Mouse (Mus musculus) spleen, adult 2 months (tissue): Measurements from ENCODE around the gene Elmo1. TPM values are rescaled to one million over a fixed set of nuclear protein-coding genes. Genes with fewer than 3 reads are reported as not detected.

Experiments used
- DNase-seq, 2 experiments: peaks; one replicate each; pipeline versions ENCODE4 v3.0.0 to v3.0.0-alpha.2; 2012 to 2021; ENCODE audit warnings: low spot score in 2 of 2, low read depth in 1 of 2
- H3K27ac ChIP-seq: fragments of 200-500 bp; 2 replicates; pipeline ENCODE4 v1.5.1; 2012; ENCODE audit warnings: low read length, inconsistent platforms; ENCODE audit not compliant: insufficient read depth
- H3K27me3 ChIP-seq: fragments of 200-500 bp; 2 replicates; pipeline ENCODE4 v1.6.1; 2012; ENCODE audit warnings: mild to moderate bottlenecking, moderate library complexity, low read length, inconsistent platforms; ENCODE audit not compliant: control insufficient read depth, insufficient read depth
- H3K36me3 ChIP-seq: fragments of 200-500 bp; 2 replicates; pipeline ENCODE4 v1.6.1; 2012; ENCODE audit warnings: mild to moderate bottlenecking, low read length, inconsistent platforms; ENCODE audit not compliant: control insufficient read depth, insufficient read depth
- H3K4me1 ChIP-seq: fragments of 200-500 bp; 2 replicates; pipeline ENCODE4 v1.6.1; 2011; ENCODE audit warnings: inconsistent platforms; ENCODE audit not compliant: control insufficient read depth, insufficient read depth, insufficient read length
- H3K4me3 ChIP-seq: fragments of 200-500 bp; 2 replicates; pipeline ENCODE4 v1.5.1; 2011; ENCODE audit warnings: mild to moderate bottlenecking, inconsistent platforms; ENCODE audit not compliant: insufficient read depth, insufficient read length; ENCODE audit errors: extremely low read depth
- CTCF ChIP-seq: fragments of 200-500 bp; IDR thresholded peaks from 2 replicates; pipeline ENCODE4 v1.5.1; 2011; ENCODE audit warnings: mild to moderate bottlenecking, inconsistent platforms; ENCODE audit not compliant: insufficient read depth, insufficient read length, insufficient replicate concordance; ENCODE audit errors: extremely low read depth
- POLR2A ChIP-seq: fragments of 200-500 bp; IDR thresholded peaks from 2 replicates; pipeline ENCODE4 v1.6.1; 2011; ENCODE audit warnings: low read depth, low read length, inconsistent platforms
- WGBS: fragments of 180-500 bp; shearing (Covaris S2); methylation state at CpG from one replicate; pipeline ENCODE4 v1.1.7; 2018; 5-methylcytosine and 5-hydroxymethylcytosine counted together
- polyA plus RNA-seq: library from polyadenylated mRNA; depleted of rRNA; stranded (reverse); fragments of >200 nt; gene quantifications from 2 replicates; pipeline ENCODE4 v1.2.3, GENCODE M21; 2012

Gene Elmo1
- polyA plus RNA-seq, 1 experiment = 33.3 TPM

DNA sequence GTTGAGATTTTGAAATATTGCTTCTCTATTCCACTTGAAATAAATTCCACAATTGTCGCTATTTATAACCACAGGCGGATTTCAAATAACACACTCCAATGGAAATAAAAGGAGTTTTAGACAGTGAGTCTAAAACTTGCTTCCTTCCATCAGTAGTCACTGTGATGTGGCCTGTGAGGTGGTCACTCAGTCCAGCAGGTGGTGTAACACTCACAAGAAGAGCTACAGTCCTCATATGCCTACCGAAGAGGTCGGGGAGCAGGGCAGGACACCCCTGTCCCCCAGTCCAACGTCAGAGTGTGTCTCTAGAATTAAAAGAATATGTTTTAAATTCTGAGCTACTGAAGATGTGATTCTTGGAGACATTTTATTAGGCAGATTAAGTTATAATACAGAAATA, 229.8 kb downstream of the Elmo1 start:
- no peak for DNase-seq
- TF ChIP-seq CTCF = no peak
- no peak for TF ChIP-seq POLR2A
- Histone ChIP-seq H3K27ac (no peak overlapping the region), H3K4me3 (no peak overlapping the region), H3K36me3 (peaks cover 7% of the 10 kb centered on the region), H3K27me3 (no peaks in the 10 kb centered on the region), H3K4me1 (no peaks in the 10 kb centered on the region)
- WGBS = 92% methylated on average over 5 of the region's 5 CpGs

DNA sequence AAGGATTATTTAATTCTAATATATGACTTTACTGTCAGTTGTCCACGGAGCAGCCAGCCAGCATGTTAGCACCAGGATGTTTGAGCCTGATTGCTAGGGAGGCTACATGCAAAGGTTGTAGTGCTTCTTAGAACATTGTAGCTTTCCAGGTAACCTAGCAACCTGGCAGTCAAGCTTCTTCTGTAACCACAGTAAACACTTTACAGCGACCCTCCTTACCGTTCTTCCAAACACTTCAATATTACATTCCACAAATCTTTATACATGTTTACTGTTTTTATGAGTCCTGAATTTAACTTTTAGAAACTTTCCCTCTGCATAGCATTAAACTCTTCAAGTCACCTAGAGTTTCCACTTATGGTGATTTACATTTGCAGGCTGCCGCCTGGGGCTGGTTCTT, 233.1 kb downstream of the Elmo1 start:
- whole genome bisulfite sequencing = 93% methylated on average over 4 of the region's 4 CpGs
- Histone ChIP-seq H3K36me3 (peaks cover 7% of the 10 kb centered on the region), H3K27me3 (no peaks in the 10 kb centered on the region), H3K4me3 (no peak overlapping the region), H3K27ac (no peak overlapping the region), H3K4me1 (no peaks in the 10 kb centered on the region)
- TF ChIP-seq POLR2A (no peak), CTCF (no peak)
- DNase-seq = no peak

GRCm38 (mm10) chr13:20327064-20327463, 236.7 kb downstream of the Elmo1 start:
- TF ChIP-seq POLR2A (no peak), CTCF (no peak)
- no peak overlapping the region for H3K4me3 ChIP-seq

DNA sequence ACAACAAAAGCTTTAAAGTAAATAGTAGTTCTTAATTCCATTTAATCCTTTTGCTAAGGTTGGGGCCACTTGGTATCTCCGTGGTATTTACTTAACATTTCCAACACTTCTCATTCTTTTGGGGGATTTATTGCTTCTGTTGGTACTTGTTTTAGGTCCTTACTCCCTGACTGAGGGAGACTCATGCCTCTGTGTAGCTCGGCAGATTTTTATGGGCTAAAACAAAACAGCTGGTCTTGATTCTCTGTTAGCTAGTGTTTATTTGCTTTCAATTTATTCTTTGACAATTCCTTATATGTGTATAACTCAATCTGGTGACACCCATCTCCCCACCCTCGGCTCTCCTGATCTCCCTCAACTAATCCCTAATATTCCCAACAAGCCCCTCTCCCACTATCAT, 237.6 kb downstream of the Elmo1 start:
- 89% methylated on average over 3 of the region's 3 CpGs for WGBS
- no peak for DNase-seq
- H3K36me3 ChIP-seq = no peaks in the 10 kb centered on the region; the same call in 1 of the 2 replicates
- no peak overlapping the region for H3K4me3 ChIP-seq
- no peaks in the 10 kb centered on the region for H3K27me3 ChIP-seq
- TF ChIP-seq POLR2A = no peak
- TF ChIP-seq CTCF = no peak
- no peak overlapping the region for H3K27ac ChIP-seq
- no peaks in the 10 kb centered on the region for H3K4me1 ChIP-seq

More at GRCm38 (mm10) chr13:20327064-20327463, 236.7 kb downstream of the Elmo1 start:
- Histone ChIP-seq H3K27ac (no peak overlapping the region), H3K36me3 (peaks cover 2% of the 10 kb centered on the region), H3K4me1 (no peaks in the 10 kb centered on the region), H3K27me3 (no peaks in the 10 kb centered on the region)
- WGBS = 91% methylated on average over 4 of the region's 4 CpGs
- DNase-seq = no peak

GRCm38 (mm10) chr13:20328672-20329071, 238.3 kb downstream of the Elmo1 start:
- Histone ChIP-seq H3K27me3 (no peaks in the 10 kb centered on the region), H3K4me1 (no peaks in the 10 kb centered on the region), H3K4me3 (no peak overlapping the region), H3K36me3 (no peaks in the 10 kb centered on the region; the same call in 1 of the 2 replicates), H3K27ac (no peak overlapping the region)
- TF ChIP-seq POLR2A = no peak
- TF ChIP-seq CTCF = no peak
- WGBS = 95% methylated on average over 1 of the region's 1 CpGs
- no peak for DNase-seq

GRCm38 (mm10) chr13:20330954-20331353, 240.6 kb downstream of the Elmo1 start:
- 82% methylated on average over 7 of the region's 7 CpGs for WGBS
- no peak overlapping the region for H3K27ac ChIP-seq
- DNase-seq = no peak
- TF ChIP-seq CTCF (no peak), POLR2A (no peak)
- H3K4me1 ChIP-seq = no peaks in the 10 kb centered on the region
- H3K27me3 ChIP-seq = no peaks in the 10 kb centered on the region
- 0 out of 2 replicates have a peak, but pooled peaks cover 1% of the 10 kb centered on the region for H3K36me3 ChIP-seq
- H3K4me3 ChIP-seq = no peak overlapping the region

DNA sequence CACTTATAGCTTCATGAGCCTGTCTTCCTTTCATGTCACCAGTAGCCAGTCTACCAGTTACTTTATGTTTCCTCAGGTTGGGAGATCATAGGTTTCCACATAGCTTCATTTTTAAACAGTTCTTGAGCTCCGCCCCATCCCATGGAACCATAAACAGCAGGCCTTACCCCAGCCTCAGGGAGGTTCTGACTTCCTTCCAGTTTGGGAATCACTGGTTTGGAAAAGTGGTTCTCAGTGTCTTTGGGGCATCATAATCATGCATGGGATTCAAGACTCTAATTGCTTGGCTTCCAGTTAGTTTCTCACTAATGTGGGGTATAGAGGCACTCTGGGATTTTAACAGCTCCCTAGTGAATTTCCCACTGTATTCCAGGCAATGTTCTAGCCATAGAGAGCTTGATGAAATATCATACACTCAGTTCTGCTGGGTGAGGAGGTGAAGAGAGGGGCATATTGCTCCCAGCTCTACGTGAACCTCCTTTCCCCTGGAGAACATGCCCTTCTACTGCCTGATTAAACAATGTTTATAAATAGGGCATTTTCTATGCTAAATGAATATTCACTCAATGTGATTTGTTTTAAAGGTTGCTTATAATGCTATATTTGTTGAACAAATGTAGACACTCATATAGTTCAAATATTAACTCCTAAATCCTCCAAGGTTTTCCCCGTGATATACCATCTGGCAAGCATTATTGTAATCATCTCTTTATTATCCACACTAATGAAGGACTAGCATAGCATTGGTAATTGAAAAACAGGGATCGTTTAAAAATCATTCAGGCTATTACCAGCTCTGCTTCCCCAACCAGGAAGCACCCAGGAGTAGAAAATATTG, 244.9 kb downstream of the Elmo1 start:
- no peak overlapping the region for H3K27ac ChIP-seq
- H3K36me3 ChIP-seq = peaks cover 2% of the 10 kb centered on the region; the same call in 1 of the 2 replicates
- H3K27me3 ChIP-seq = no peaks in the 10 kb centered on the region
- no peak for TF ChIP-seq CTCF
- WGBS = 94% methylated on average over 4 of the region's 4 CpGs
- no peaks in the 10 kb centered on the region for H3K4me1 ChIP-seq
- no peak for DNase-seq
- H3K4me3 ChIP-seq = no peak overlapping the region
